In genomic region chr17:25133275-25133698, GRCm38 (mm10) we compare ENCODE assay signal across 8 mouse cellular contexts. TPM values are rescaled to one million over a fixed set of nuclear protein-coding genes. Genes with fewer than 3 reads are reported as not detected.
DNase-seq lines count a peak whose midpoint lies in the region; ATAC-seq lines count a peak whose summit lies in the region.

Clcn7 (plus strand) TSS chr17:25133391.

- intact Hi-C loops in left cerebral cortex, postnatal 14 days (cut with DNase I), result no loop called here

- DNase-seq in adrenal gland, adult (ENCODE audit: inconsistent age in 2 of 2, low spot score in 1 of 2), result peak; percentile 94 to 98
- DNase-seq in embryo, embryonic 10.5 days (ENCODE audit: low spot score), result peak; percentile 96
- peak; percentile 88 for DNase-seq in gastrocnemius, postnatal 25 days
- DNase-seq in intestine, embryonic 14.5 days (ENCODE audit: low spot score), result peak; percentile 92
- DNase-seq in left cerebral cortex, postnatal 14 days (ENCODE audit: low spot score in 2 of 2), result peak; percentile 94 to 97
- DNase-seq in mesoderm, embryonic 11.5 days (ENCODE audit: low read depth, low spot score), result peak; percentile 95
- DNase-seq in right cerebral cortex, postnatal 36 days (ENCODE audit: low spot score in 2 of 2), result peak; percentile 95
- peak; percentile 91 for DNase-seq in yolk sac, embryonic 10.5 days (ENCODE audit: low spot score)

- no peaks in the 10 kb centered on the region for H3K9me3 ChIP-seq in intestine, embryonic 14.5 days (ENCODE audit: control insufficient read depth, low read length)

- ATAC-seq in intestine, embryonic 14.5 days (replicated peaks; ENCODE audit: low FRiP score, low TSS enrichment, low read depth), result peak; percentile 97

- peaks cover 9% of the 10 kb centered on the region for H3K4me1 ChIP-seq in intestine, embryonic 14.5 days (replicated peaks; ENCODE audit: control insufficient read depth, insufficient read depth, low read length)

- WGBS in intestine, embryonic 14.5 days, result 0% methylated on average over 35 of the region's 40 CpGs

- no peaks in the 10 kb centered on the region for H3K36me3 ChIP-seq in intestine, embryonic 14.5 days (ENCODE audit: control insufficient read depth, insufficient read depth, low read length)

- peak within 1 kb of the TSS; percentile 96 for H3K4me3 ChIP-seq in intestine, embryonic 14.5 days (ENCODE audit: low read depth, low read length)

- no peaks in the 10 kb centered on the region for H3K27me3 ChIP-seq in intestine, embryonic 14.5 days (replicated peaks; ENCODE audit: control insufficient read depth, insufficient read depth, low read length)

- peak within 1 kb of the TSS; percentile 87 for H3K4me2 ChIP-seq in intestine, embryonic 14.5 days (ENCODE audit: low read length)

- no peak within 1 kb of the TSS for H3K27ac ChIP-seq in intestine, embryonic 14.5 days (ENCODE audit: low read depth)

- peak within 1 kb of the TSS; percentile 73 for H3K9ac ChIP-seq in intestine, embryonic 14.5 days (ENCODE audit: low read length)

RNA-seq across cellular contexts. Expression of gene Clcn7, which starts in this region (rescaled TPM):
- total RNA-seq in gastrocnemius, postnatal 25 days (2021), result 10 to 100 TPM; 11.7 to 13.1 TPM
- 20.0 and 22.0 TPM in 2 replicates for polyA plus RNA-seq in intestine, embryonic 14.5 days (2014; fragmentation: Nextera tagmentation; extraction: Ambion mirVana)
- 10 to 100 TPM; 49.7 to 52.2 TPM for total RNA-seq in left cerebral cortex, postnatal 14 days (2021)
